Mouse (Mus musculus): ENCODE data around the gene Ndufv3. TPM values are rescaled to one million over a fixed set of nuclear protein-coding genes. Genes with fewer than 3 reads are reported as not detected.
A peak's percentile ranks its signal among the peaks of the same experiment; 100 is the strongest.
"Not testable (repeated sequence)": the region's sequence is repeated elsewhere in the genome, so short reads cannot be mapped to it uniquely, and the experiment has no call there.

Gene Ndufv3
- polyA plus RNA-seq, 1 experiment from 2014 or later = 206 TPM

- no peak for DNase-seq (ENCODE audit: low spot score)
- no peaks in the 10 kb centered on the region for H3K27me3 ChIP-seq (ENCODE audit: control insufficient read depth, insufficient read depth, low read length)
- no peak overlapping the region for H3K9ac ChIP-seq (replicated peaks; ENCODE audit: low read length)
- peak overlapping the region; percentile 66 for H3K4me2 ChIP-seq (ENCODE audit: low read depth, low read length)
- under 1% methylated on average over 7 of the region's 7 CpGs for WGBS
- H3K36me3 ChIP-seq (replicated peaks; ENCODE audit: control insufficient read depth, insufficient read depth, low read depth, low read length) = no peaks in the 10 kb centered on the region
- H3K27ac ChIP-seq (replicated peaks; ENCODE audit: low read depth, low read length) = no peak overlapping the region
- H3K9me3 ChIP-seq (replicated peaks; ENCODE audit: control insufficient read depth, low read length) = no peaks in the 10 kb centered on the region
- H3K4me1 ChIP-seq (ENCODE audit: control insufficient read depth, insufficient read depth, low read length) = 0 out of 2 replicates have a peak, but pooled peaks cover 3% of the 10 kb centered on the region
- peak overlapping the region; percentile 57 for H3K4me3 ChIP-seq (ENCODE audit: low read depth, low read length)
- no peak for ATAC-seq (replicated peaks; ENCODE audit: insufficient number of reproducible peaks, low FRiP score, low TSS enrichment, low read depth)
Measured at GRCm38 (mm10) chr17:31519344-31519945, 470 bp upstream of the Ndufv3 start.

- Histone ChIP-seq H3K27ac (replicated peaks; ENCODE audit: low read depth, low read length) (no peak overlapping the region), H3K4me1 (ENCODE audit: control insufficient read depth, insufficient read depth, low read length) (0 out of 2 replicates have a peak, but pooled peaks cover 3% of the 10 kb centered on the region), H3K27me3 (ENCODE audit: control insufficient read depth, insufficient read depth, low read length) (no peaks in the 10 kb centered on the region), H3K9ac (replicated peaks; ENCODE audit: low read length) (no peak overlapping the region; the same call in 1 of the 2 replicates), H3K4me2 (ENCODE audit: low read depth, low read length) (peak overlapping the region; percentile 66), H3K36me3 (replicated peaks; ENCODE audit: control insufficient read depth, insufficient read depth, low read depth, low read length) (no peaks in the 10 kb centered on the region), H3K4me3 (ENCODE audit: low read depth, low read length) (peak overlapping the region; percentile 57), H3K9me3 (replicated peaks; ENCODE audit: control insufficient read depth, low read length) (no peaks in the 10 kb centered on the region)
- ATAC-seq (replicated peaks; ENCODE audit: insufficient number of reproducible peaks, low FRiP score, low TSS enrichment, low read depth) (no peak), DNase-seq (ENCODE audit: low spot score) (peak; percentile 32)
- 20% methylated on average over 3 of the region's 3 CpGs for WGBS
Measured at GRCm38 (mm10) chr17:31520895-31521294, 980 bp downstream of the Ndufv3 start.

GRCm38 (mm10) chr17:31521948-31522347, 2.0 kb downstream of the Ndufv3 start:
- H3K27ac ChIP-seq (replicated peaks; ENCODE audit: low read depth, low read length) = no peak overlapping the region
- no peak overlapping the region for H3K4me2 ChIP-seq (ENCODE audit: low read depth, low read length)
- DNase-seq (ENCODE audit: low spot score) (no peak), ATAC-seq (replicated peaks; ENCODE audit: insufficient number of reproducible peaks, low FRiP score, low TSS enrichment, low read depth) (no peak)
- H3K27me3 ChIP-seq (ENCODE audit: control insufficient read depth, insufficient read depth, low read length) = no peaks in the 10 kb centered on the region
- WGBS = 92% methylated on average over 6 of the region's 6 CpGs
- no peak overlapping the region for H3K9ac ChIP-seq (replicated peaks; ENCODE audit: low read length)
- H3K4me1 ChIP-seq (ENCODE audit: control insufficient read depth, insufficient read depth, low read length) = 0 out of 2 replicates have a peak, but pooled peaks cover 3% of the 10 kb centered on the region
- no peaks in the 10 kb centered on the region for H3K36me3 ChIP-seq (replicated peaks; ENCODE audit: control insufficient read depth, insufficient read depth, low read depth, low read length)
- H3K4me3 ChIP-seq (ENCODE audit: low read depth, low read length) = no peak overlapping the region
- no peaks in the 10 kb centered on the region for H3K9me3 ChIP-seq (replicated peaks; ENCODE audit: control insufficient read depth, low read length)

- no peak for DNase-seq (ENCODE audit: low spot score)
- 0 out of 2 replicates have a peak, but pooled peaks cover 3% of the 10 kb centered on the region for H3K4me1 ChIP-seq (ENCODE audit: control insufficient read depth, insufficient read depth, low read length)
- no peak overlapping the region for H3K9ac ChIP-seq (replicated peaks; ENCODE audit: low read length)
- no peaks in the 10 kb centered on the region for H3K9me3 ChIP-seq (replicated peaks; ENCODE audit: control insufficient read depth, low read length)
- no peak overlapping the region for H3K27ac ChIP-seq (replicated peaks; ENCODE audit: low read depth, low read length)
- H3K27me3 ChIP-seq (ENCODE audit: control insufficient read depth, insufficient read depth, low read length) = no peaks in the 10 kb centered on the region
- H3K4me3 ChIP-seq (ENCODE audit: low read depth, low read length) = no peak overlapping the region
- H3K36me3 ChIP-seq (replicated peaks; ENCODE audit: control insufficient read depth, insufficient read depth, low read depth, low read length) = no peaks in the 10 kb centered on the region
- ATAC-seq (replicated peaks; ENCODE audit: insufficient number of reproducible peaks, low FRiP score, low TSS enrichment, low read depth) = no peak
- WGBS = 90% methylated on average over 4 of the region's 4 CpGs
- H3K4me2 ChIP-seq (ENCODE audit: low read depth, low read length) = no peak overlapping the region
Measured at GRCm38 (mm10) chr17:31525114-31525513, 5.2 kb downstream of the Ndufv3 start.

GRCm38 (mm10) chr17:31525816-31526215, 5.9 kb downstream of the Ndufv3 start:
- Histone ChIP-seq H3K4me3 (ENCODE audit: low read depth, low read length) (no peak overlapping the region), H3K9ac (replicated peaks; ENCODE audit: low read length) (no peak overlapping the region), H3K4me2 (ENCODE audit: low read depth, low read length) (no peak overlapping the region), H3K27ac (replicated peaks; ENCODE audit: low read depth, low read length) (no peak overlapping the region), H3K9me3 (replicated peaks; ENCODE audit: control insufficient read depth, low read length) (no peaks in the 10 kb centered on the region), H3K27me3 (ENCODE audit: control insufficient read depth, insufficient read depth, low read length) (no peaks in the 10 kb centered on the region), H3K4me1 (ENCODE audit: control insufficient read depth, insufficient read depth, low read length) (0 out of 2 replicates have a peak, but pooled peaks cover 2% of the 10 kb centered on the region), H3K36me3 (replicated peaks; ENCODE audit: control insufficient read depth, insufficient read depth, low read depth, low read length) (0 out of 2 replicates have a peak, but pooled peaks cover under 1% of the 10 kb centered on the region)
- whole genome bisulfite sequencing = 100% methylated on average over 3 of the region's 3 CpGs
- DNase-seq (ENCODE audit: low spot score) (no peak), ATAC-seq (replicated peaks; ENCODE audit: insufficient number of reproducible peaks, low FRiP score, low TSS enrichment, low read depth) (no peak)

GRCm38 (mm10) chr17:31529314-31529713, 9.4 kb downstream of the Ndufv3 start:
- ATAC-seq (replicated peaks; ENCODE audit: insufficient number of reproducible peaks, low FRiP score, low TSS enrichment, low read depth) (0 out of 2 replicates have a peak, but pooled peaks have one; percentile 56), DNase-seq (ENCODE audit: low spot score) (peak; percentile 56)
- H3K4me3 ChIP-seq (ENCODE audit: low read depth, low read length) = no peak overlapping the region
- no peaks in the 10 kb centered on the region for H3K27me3 ChIP-seq (ENCODE audit: control insufficient read depth, insufficient read depth, low read length)
- H3K9me3 ChIP-seq (replicated peaks; ENCODE audit: control insufficient read depth, low read length) = no peaks in the 10 kb centered on the region
- 0 out of 2 replicates have a peak, but pooled peaks cover 3% of the 10 kb centered on the region for H3K36me3 ChIP-seq (replicated peaks; ENCODE audit: control insufficient read depth, insufficient read depth, low read depth, low read length)
- no peak overlapping the region for H3K9ac ChIP-seq (replicated peaks; ENCODE audit: low read length)
- no peaks in the 10 kb centered on the region for H3K4me1 ChIP-seq (ENCODE audit: control insufficient read depth, insufficient read depth, low read length)
- no peak overlapping the region for H3K4me2 ChIP-seq (ENCODE audit: low read depth, low read length)
- 26% methylated on average over 15 of the region's 15 CpGs for WGBS
- no peak overlapping the region for H3K27ac ChIP-seq (replicated peaks; ENCODE audit: low read depth, low read length)

GRCm38 (mm10) chr17:31531441-31532158, 11.7 kb downstream of the Ndufv3 start:
- no peaks in the 10 kb centered on the region for H3K9me3 ChIP-seq (replicated peaks; ENCODE audit: control insufficient read depth, low read length)
- ATAC-seq (replicated peaks; ENCODE audit: insufficient number of reproducible peaks, low FRiP score, low TSS enrichment, low read depth) (no peak), DNase-seq (ENCODE audit: low spot score) (no peak)
- H3K9ac ChIP-seq (replicated peaks; ENCODE audit: low read length) = no peak overlapping the region
- peaks cover 5% of the 10 kb centered on the region; the same call in 1 of the 2 replicates for H3K4me1 ChIP-seq (ENCODE audit: control insufficient read depth, insufficient read depth, low read length)
- H3K4me3 ChIP-seq (ENCODE audit: low read depth, low read length) = no peak overlapping the region
- H3K4me2 ChIP-seq (ENCODE audit: low read depth, low read length) = no peak overlapping the region
- WGBS = 88% methylated on average over 14 of the region's 14 CpGs
- H3K27ac ChIP-seq (replicated peaks; ENCODE audit: low read depth, low read length) = no peak overlapping the region
- no peaks in the 10 kb centered on the region for H3K27me3 ChIP-seq (ENCODE audit: control insufficient read depth, insufficient read depth, low read length)
- H3K36me3 ChIP-seq (replicated peaks; ENCODE audit: control insufficient read depth, insufficient read depth, low read depth, low read length) = 0 out of 2 replicates have a peak, but pooled peaks cover 3% of the 10 kb centered on the region

- H3K27me3 ChIP-seq (ENCODE audit: control insufficient read depth, insufficient read depth, low read length); H3K4me2 ChIP-seq (ENCODE audit: low read depth, low read length); H3K36me3 ChIP-seq (replicated peaks; ENCODE audit: control insufficient read depth, insufficient read depth, low read depth, low read length); H3K9me3 ChIP-seq (replicated peaks; ENCODE audit: control insufficient read depth, low read length); DNase-seq (ENCODE audit: low spot score); H3K27ac ChIP-seq (replicated peaks; ENCODE audit: low read depth, low read length); H3K4me1 ChIP-seq (ENCODE audit: control insufficient read depth, insufficient read depth, low read length); H3K4me3 ChIP-seq (ENCODE audit: low read depth, low read length); ATAC-seq (replicated peaks; ENCODE audit: insufficient number of reproducible peaks, low FRiP score, low TSS enrichment, low read depth); H3K9ac ChIP-seq (replicated peaks; ENCODE audit: low read length): not testable (repeated sequence)
- WGBS = 87% methylated on average over 3 of the region's 4 CpGs
Measured at GRCm38 (mm10) chr17:31532331-31532730, 12.4 kb downstream of the Ndufv3 start.
